Mouse (Mus musculus) limb, embryonic 10.5 days (tissue): Measurements from ENCODE around the gene Tbc1d16. TPM values are rescaled to one million over a fixed set of nuclear protein-coding genes. Genes with fewer than 3 reads are reported as not detected.

ENCODE experiments used
- DNase-seq: peaks from one replicate; pipeline ENCODE4 v3.0.0-alpha.2; 2017; ENCODE audit warnings: low spot score
- H3K27ac ChIP-seq: fragments of 300-500 bp; sonication (generic); 2 replicates; pipeline ENCODE4 v1.5.1; 2016; ENCODE audit warnings: mild to moderate bottlenecking
- H3K27me3 ChIP-seq: fragments of 300-500 bp; sonication (generic); 2 replicates; pipeline ENCODE4 v1.6.1; 2016; ENCODE audit warnings: low read depth, mild to moderate bottlenecking; ENCODE audit not compliant: poor library complexity, severe bottlenecking
- H3K36me3 ChIP-seq: fragments of 300-500 bp; sonication (generic); 2 replicates; pipeline ENCODE4 v1.6.1; 2016; ENCODE audit warnings: mild to moderate bottlenecking, moderate library complexity
- H3K4me1 ChIP-seq: fragments of 300-500 bp; sonication (generic); 2 replicates; pipeline ENCODE4 v1.6.1; 2016
- H3K4me3 ChIP-seq: fragments of 300-500 bp; sonication (generic); 2 replicates; pipeline ENCODE4 v1.5.1; 2016; ENCODE audit warnings: mild to moderate bottlenecking, moderate library complexity
- H3K9me3 ChIP-seq: fragments of 300-500 bp; sonication (generic); replicated peaks from 2 replicates; pipeline ENCODE4 v1.6.1; 2016; ENCODE audit warnings: mild to moderate bottlenecking
- WGBS: fragments of 180-500 bp; shearing (Covaris S2); methylation state at CpG from one replicate; pipeline ENCODE4 v1.1.7; 2016; 5-methylcytosine and 5-hydroxymethylcytosine counted together
- polyA plus RNA-seq: library from polyadenylated mRNA; unstranded; fragments of >200 nt; fragmentation: Nextera tagmentation; extraction: Ambion mirVana; gene quantifications from 2 replicates; pipeline ENCODE4 v1.2.1, GENCODE M21; 2016

Tbc1d16 gene
- polyA plus RNA-seq, 1 experiment from 2014 or later: 20.2 TPM

DNA sequence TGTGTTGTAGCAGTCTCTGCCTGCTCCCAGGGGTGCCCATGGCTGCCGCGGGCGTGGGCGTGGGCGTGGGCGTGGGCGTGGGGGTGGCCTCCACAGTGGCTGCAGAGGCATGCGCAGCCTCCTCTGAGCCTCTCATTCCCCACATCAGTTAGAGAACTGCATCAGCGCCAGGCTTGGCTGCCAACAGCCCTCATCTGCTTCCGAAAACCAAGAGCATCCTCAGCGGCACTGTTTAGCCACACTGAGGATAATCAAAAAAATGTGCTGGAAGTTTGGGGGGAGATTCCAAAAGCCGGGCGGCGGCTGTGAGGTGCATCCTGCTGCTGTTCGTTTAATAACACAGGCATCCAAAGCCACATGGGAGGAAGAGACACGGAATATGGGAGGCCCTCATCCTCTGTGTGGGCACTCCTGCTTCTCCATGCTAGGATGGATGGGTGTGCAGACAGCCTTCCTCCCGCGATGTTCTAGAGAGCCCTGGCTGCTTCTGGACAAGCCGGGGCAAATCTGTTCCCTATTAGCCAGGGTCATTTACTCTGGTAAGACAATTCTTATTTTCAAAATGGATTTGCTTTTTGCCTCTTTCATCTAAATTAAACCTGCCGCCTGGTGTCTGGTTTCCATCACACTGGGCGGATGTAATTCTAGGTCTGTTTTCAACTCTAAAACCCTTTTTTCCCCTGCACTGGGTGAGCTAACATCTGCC is 16.5 kb downstream of the Tbc1d16 start:
- Histone ChIP-seq H3K4me1 (peaks cover 68% of the 10 kb centered on the region), H3K27me3 (no peaks in the 10 kb centered on the region), H3K4me3 (no peak overlapping the region; the same call in 1 of the 2 replicates), H3K27ac (peak overlapping the region; percentile 63), H3K36me3 (peaks cover 41% of the 10 kb centered on the region), H3K9me3 (no peaks in the 10 kb centered on the region)
- DNase-seq: peak; percentile 70
- 47% methylated on average over 21 of the region's 21 CpGs for WGBS

DNA sequence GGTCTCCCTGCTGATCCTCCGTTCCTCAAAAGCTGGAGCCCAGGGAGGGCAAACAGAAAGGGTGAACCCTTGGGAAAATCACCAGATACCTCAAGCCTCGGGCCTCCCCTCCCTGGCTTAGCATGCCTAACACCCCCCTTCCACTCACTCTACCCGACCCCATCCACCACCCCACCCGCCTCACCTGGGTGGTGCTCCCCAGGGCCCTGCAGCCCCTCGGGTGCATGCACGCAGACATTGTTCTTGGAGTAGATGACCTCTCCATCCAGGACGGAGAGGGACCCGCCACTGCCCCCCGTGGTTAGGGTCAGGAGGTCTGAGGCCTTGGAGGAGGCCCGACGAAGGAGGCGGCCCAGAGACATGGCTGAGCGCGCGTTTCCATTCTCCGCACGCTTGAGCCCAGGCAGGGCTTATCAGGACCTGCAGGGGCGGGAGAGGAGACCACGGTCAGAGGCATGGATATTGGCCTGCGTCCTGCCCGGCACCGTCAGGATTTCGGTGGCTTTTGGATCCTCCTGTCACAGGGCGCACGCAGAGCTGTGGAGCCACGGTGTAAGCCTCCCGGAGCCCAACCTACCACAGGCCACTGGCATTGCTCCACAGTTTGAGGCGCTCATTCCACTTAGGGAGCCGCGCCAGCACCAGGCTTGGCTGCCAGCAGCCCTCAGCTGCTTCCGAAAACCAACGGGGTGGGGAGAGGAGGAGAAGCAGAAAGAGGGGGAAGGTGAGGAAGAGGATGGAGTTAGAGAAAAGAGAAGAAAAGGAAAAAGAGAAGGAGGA is 17.8 kb downstream of the Tbc1d16 start:
- peak overlapping the region; percentile 68 for H3K27ac ChIP-seq
- H3K27me3 ChIP-seq: no peaks in the 10 kb centered on the region
- peaks cover 55% of the 10 kb centered on the region for H3K4me1 ChIP-seq
- no peak for DNase-seq
- 67% methylated on average over 32 of the region's 32 CpGs for WGBS
- H3K36me3 ChIP-seq: peaks cover 51% of the 10 kb centered on the region
- H3K9me3 ChIP-seq: no peaks in the 10 kb centered on the region
- H3K4me3 ChIP-seq: no peak overlapping the region

DNA sequence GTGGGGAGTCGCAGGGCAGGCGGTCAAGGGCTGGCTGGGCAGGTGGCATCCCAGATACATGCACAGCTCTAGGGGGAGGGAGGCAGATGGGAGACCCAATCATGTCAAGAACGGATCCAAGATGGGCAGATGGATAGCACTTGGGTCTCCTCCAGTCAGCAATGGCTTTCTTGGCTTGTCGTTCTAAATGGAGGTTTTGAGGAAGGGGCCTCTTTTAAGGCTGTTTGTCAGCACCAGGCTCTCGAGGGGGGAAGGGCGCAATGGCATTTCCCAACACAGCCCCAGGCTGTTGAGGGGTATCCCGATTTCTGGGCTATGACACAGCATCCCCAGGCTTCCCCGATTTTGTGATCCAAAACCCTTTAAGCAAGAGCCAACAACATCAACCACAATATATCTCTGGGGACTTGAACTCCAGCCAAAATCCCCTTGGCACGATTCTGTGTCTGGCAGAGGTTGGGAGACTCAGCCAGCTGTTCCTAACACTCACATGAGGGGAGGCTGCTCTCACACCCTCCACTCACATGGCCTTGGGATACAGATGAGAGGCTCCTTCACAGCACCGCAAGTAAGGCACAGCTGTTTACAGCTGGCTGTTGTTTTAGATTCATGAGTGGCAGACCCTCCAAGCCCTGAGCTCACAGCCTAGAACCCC is 18.8 kb downstream of the Tbc1d16 start:
- peaks cover 45% of the 10 kb centered on the region for H3K4me1 ChIP-seq
- DNase-seq: no peak
- H3K27ac ChIP-seq: 0 out of 2 replicates have a peak overlapping the region, but pooled peaks have one; percentile 68
- H3K4me3 ChIP-seq: no peak overlapping the region
- peaks cover 61% of the 10 kb centered on the region for H3K36me3 ChIP-seq
- WGBS: 78% methylated on average over 10 of the region's 10 CpGs
- no peaks in the 10 kb centered on the region for H3K27me3 ChIP-seq
- H3K9me3 ChIP-seq: no peaks in the 10 kb centered on the region

DNA sequence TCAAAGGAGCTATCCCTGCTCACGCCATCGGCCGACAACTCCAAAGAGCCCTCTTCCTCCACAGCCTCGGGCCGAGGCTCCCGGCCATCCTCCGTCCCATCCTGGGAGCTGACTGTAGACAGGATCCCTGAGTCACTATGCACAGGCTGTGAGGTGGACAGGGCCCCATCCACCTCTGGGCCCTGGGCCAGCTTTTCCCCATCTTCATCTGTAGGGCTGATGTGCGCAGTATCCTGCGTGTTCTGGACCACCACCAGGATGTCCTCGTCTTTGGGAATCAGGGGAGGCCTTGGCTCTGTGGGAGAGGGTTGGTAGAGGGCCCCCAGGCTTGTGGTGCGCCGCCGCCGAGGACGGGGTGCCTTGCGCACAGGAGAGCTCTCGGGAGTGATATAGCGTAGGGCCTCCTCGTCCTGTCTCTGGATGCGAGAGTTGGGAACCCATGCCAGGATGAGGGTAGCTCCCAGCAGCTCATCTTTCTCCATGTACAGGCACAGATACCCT is 19.4 kb downstream of the Tbc1d16 start:
- WGBS: 93% methylated on average over 20 of the region's 20 CpGs
- DNase-seq: no peak
- H3K9me3 ChIP-seq: no peaks in the 10 kb centered on the region
- H3K36me3 ChIP-seq: peaks cover 67% of the 10 kb centered on the region
- no peak overlapping the region for H3K27ac ChIP-seq
- H3K4me1 ChIP-seq: peaks cover 39% of the 10 kb centered on the region
- H3K4me3 ChIP-seq: no peak overlapping the region
- no peaks in the 10 kb centered on the region for H3K27me3 ChIP-seq

DNA sequence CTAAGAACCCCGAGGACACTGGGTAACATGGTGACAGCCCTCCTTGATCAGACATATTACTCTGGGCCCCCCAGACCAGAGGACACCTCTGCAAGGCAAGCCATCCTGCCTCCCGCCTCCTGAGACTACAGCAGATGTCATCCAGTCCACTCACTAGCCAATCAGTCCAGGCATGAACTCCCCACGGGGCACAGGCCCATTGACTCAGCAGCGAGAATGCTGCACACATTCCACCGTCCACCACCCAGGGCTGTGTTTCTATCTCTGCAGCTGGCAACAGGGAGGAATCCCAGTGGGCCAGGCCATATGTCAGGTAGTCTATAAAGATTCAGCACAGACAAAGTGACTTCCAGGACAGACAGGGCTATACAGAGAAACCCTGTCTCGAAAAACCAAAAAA is 20.3 kb downstream of the Tbc1d16 start:
- Histone ChIP-seq H3K27me3 (no peaks in the 10 kb centered on the region), H3K4me3 (no peak overlapping the region), H3K4me1 (peaks cover 30% of the 10 kb centered on the region), H3K27ac (no peak overlapping the region), H3K36me3 (peaks cover 72% of the 10 kb centered on the region), H3K9me3 (no peaks in the 10 kb centered on the region)
- no peak for DNase-seq
- 84% methylated on average over 6 of the region's 6 CpGs for WGBS

DNA sequence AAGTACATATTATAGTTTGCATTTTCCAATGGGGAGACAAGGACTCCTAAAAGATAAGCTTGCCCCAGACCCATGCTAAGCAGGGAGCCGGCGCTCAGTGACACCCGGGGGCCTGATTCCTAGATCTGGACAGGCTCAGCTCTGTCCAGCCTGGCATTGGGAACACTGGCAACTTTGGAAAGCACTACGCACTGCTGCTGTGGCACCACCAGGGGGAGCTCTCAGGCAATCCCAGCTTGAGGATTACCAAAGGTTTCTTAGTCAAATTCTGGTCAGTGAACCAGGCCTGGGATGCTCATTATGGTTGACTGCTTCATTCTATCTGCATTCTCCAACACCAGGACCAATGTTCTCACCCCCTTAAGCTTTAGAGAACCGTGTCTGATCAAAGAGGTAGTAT is 21.7 kb downstream of the Tbc1d16 start:
- Histone ChIP-seq H3K27ac (no peak overlapping the region), H3K27me3 (no peaks in the 10 kb centered on the region), H3K4me3 (no peak overlapping the region), H3K9me3 (no peaks in the 10 kb centered on the region), H3K36me3 (peaks cover 83% of the 10 kb centered on the region), H3K4me1 (peaks cover 17% of the 10 kb centered on the region)
- peak; percentile 85 for DNase-seq
- 35% methylated on average over 5 of the region's 5 CpGs for WGBS

DNA sequence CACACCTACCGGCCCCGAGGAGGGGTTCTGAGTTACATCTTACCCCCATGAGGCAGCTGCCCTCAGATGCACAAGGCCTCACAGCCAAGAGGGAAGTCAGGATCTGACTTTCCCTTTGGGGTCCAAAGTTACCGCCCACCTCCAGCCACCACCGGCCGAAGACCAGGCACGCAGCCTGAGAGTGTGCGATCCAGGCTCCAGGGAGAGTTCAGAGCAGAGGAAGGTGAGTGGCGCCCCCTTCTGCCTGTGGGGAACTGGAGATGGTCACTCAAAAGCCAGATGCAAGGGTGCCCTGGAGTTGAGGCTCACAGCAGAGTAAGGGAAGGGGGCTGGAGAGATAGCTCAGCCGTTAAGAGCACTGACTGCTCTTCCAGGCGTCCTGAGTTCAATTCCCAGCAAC is 22.6 kb downstream of the Tbc1d16 start:
- Histone ChIP-seq H3K27ac (no peak overlapping the region), H3K9me3 (no peaks in the 10 kb centered on the region), H3K4me3 (no peak overlapping the region), H3K27me3 (no peaks in the 10 kb centered on the region), H3K36me3 (peaks cover 89% of the 10 kb centered on the region), H3K4me1 (peaks cover 12% of the 10 kb centered on the region)
- 82% methylated on average over 10 of the region's 10 CpGs for WGBS
- DNase-seq: no peak

DNA sequence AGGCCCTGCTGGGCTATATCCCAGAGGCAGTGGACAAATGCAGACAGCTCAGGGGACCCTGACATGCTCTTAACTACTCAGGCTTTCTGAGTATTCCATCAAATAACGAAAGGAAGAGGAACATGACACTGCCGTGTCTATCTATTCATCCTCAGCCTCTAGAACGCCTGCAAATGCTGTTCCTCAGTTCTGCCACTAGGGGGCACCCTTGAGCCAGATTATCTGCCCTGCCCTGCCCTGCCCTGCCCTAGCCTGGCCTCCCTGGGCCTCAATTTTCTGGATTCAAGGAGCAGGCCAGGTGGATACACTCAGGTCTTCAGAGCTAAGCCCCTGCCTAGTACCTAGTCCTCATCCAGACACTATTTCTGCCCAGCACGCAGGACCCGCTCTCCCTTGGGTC is 24.9 kb downstream of the Tbc1d16 start:
- no peaks in the 10 kb centered on the region for H3K27me3 ChIP-seq
- peaks cover 8% of the 10 kb centered on the region for H3K4me1 ChIP-seq
- H3K4me3 ChIP-seq: no peak overlapping the region
- WGBS: 59% methylated on average over 5 of the region's 5 CpGs
- H3K9me3 ChIP-seq: no peaks in the 10 kb centered on the region
- H3K27ac ChIP-seq: no peak overlapping the region
- peaks cover 89% of the 10 kb centered on the region for H3K36me3 ChIP-seq
- peak; percentile 66 for DNase-seq

DNA sequence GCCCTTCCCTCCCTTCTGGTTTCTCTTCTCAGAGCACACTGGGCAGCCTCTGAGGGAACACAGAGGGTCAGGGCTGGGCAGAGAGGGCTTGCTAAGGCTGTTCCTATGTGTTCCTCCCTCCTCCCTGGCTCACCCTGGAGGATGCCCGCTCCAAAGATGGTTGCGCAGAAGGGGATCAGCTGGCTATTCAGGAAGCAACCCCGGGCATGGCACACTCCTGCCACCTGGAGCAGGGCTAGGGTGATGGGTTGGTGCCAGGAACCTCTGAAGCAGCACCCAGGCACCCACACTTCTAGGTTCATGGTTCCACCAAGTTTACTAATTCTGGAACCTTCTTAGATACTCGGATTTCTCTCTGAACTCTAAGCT is 29.1 kb downstream of the Tbc1d16 start:
- no peaks in the 10 kb centered on the region for H3K27me3 ChIP-seq
- no peak for DNase-seq
- no peak overlapping the region for H3K4me3 ChIP-seq
- WGBS: 88% methylated on average over 4 of the region's 4 CpGs
- H3K4me1 ChIP-seq: peaks cover 14% of the 10 kb centered on the region
- H3K9me3 ChIP-seq: no peaks in the 10 kb centered on the region
- peaks cover 63% of the 10 kb centered on the region for H3K36me3 ChIP-seq
- no peak overlapping the region for H3K27ac ChIP-seq

DNA sequence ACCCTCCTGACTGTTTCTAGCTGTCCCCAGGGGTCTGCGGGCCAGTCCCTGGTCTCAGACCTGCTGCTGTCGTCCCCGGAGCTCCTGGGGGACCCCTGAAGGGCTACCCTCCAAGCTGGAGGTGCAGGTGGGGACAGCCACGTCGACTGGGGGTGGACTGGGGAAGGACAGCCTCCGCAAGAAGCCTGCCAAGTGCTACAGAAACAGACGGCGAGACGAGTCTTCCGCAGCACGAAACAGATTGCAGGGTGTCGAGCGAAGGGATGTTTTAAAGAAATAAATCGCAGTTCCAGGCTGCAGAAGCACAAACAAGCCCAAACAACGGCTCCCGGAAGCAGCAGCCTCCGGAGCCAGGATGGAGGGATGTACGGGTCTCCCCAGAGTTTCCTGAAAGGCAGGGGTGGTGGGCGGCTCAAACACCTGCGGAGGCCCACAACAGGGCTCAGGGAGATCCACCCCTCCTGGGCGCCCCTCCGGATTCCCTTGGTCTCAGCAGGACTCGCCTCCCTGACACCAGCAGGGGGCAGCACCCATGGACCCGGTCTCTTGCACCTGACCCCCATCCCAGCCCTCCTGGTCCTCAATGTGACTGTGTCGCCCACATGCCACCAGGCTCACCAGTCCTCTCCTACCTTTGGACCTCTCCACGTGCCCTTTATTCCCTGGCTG is 29.6 kb downstream of the Tbc1d16 start:
- Histone ChIP-seq H3K27ac (no peak overlapping the region), H3K27me3 (no peaks in the 10 kb centered on the region), H3K9me3 (no peaks in the 10 kb centered on the region), H3K4me3 (no peak overlapping the region), H3K36me3 (peaks cover 58% of the 10 kb centered on the region), H3K4me1 (peaks cover 14% of the 10 kb centered on the region)
- DNase-seq: no peak
- 55% methylated on average over 26 of the region's 26 CpGs for WGBS

DNA sequence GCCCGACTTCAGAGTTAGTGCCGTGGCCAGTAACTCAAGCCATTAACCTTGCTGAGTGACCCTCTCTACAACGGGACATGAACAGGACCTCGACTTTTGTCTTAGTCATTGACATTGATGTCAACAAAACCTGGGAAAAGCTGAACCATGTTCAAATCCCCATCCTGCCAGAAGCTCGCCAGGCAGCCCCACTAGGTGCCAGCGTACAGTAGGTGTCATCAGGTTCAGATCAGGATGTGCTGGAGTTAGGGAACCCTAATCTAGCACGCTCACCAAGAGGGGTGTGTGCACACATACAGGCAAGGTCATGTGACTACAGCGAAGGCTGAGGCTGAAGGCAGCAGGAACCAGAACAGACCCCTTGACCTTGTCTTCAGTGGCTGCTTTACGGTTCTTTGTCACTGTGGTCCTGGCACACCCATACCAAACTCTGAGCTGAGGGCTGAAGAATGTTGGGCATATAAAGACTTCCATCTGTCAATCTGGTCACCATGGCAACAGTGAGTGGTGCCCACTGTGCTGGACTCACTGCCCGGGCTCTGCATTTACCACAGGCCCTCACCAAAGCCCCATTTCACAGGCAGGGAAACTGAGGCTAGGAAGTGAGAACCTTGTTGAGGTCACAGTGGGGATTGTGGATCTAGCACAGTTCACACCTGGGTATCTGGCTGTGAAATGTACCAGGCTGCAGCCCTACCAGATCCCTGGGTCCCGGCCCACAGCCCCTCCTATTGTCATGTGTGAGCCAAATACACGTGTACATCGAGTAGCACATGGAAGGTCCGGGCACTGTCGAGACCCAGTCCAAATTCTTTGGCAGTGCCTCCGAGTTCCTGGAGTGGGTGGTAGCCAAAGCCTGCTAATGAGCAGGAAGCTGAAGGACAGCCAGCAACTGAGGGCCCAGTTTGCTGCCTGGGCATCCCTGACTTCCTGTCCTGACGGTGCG is 30.4 kb downstream of the Tbc1d16 start:
- no peaks in the 10 kb centered on the region for H3K27me3 ChIP-seq
- peaks cover 54% of the 10 kb centered on the region for H3K36me3 ChIP-seq
- no peak overlapping the region for H3K27ac ChIP-seq
- DNase-seq: no peak
- WGBS: 92% methylated on average over 18 of the region's 18 CpGs
- H3K4me1 ChIP-seq: peaks cover 14% of the 10 kb centered on the region
- no peak overlapping the region for H3K4me3 ChIP-seq
- H3K9me3 ChIP-seq: no peaks in the 10 kb centered on the region

DNA sequence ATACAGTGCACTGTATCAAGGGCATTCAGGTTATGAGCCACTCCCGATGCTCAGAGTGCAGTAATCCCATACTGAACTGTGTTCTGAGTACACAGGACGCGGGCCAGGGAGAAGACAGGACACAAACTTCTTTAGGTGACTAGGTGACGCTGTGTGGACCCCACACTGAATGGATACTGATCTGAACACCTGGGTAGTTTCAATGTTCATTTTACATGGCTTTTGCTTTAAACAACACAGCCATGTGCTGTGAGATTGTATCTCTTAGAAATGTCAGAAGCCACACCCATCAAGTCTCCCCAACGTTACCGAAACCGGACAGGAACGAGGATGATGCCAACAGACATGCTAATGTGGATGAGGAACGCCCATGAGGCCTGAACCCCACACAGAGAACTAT is 35.7 kb downstream of the Tbc1d16 start:
- no peaks in the 10 kb centered on the region for H3K9me3 ChIP-seq
- H3K36me3 ChIP-seq: peaks cover 7% of the 10 kb centered on the region
- WGBS: 91% methylated on average over 9 of the region's 9 CpGs
- peaks cover 36% of the 10 kb centered on the region for H3K4me1 ChIP-seq
- no peak for DNase-seq
- no peak overlapping the region for H3K4me3 ChIP-seq
- H3K27ac ChIP-seq: no peak overlapping the region
- no peaks in the 10 kb centered on the region; the same call in 1 of the 2 replicates for H3K27me3 ChIP-seq
